Mouse (Mus musculus): Measurements from ENCODE around the gene Panx2.

The Panx2 gene

DNA sequence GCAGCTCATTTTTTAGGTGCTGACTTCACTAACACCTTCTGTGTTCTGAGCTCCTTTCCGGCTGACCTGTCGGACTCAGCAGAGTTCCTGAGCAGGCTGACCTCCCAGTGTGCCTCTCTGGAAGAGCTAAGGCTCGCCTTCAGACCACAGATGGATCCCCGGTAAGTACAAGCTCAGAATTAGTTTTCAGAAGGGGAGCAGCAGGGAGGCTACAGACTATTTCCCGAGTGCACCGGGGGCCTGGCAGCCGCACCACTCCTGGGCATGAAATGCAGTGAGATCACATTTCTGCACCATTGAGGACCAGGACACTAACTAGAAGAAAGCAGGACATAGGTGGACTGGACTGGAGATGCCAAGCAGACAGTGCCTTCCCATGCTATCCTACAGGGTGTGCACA, 39.1 kb downstream of the Panx2 start:
- Histone ChIP-seq H3K4me3 (replicated peaks; ENCODE audit: low read length) (no peak overlapping the region), H3K36me3 (ENCODE audit: insufficient read depth, low read length) (peaks cover 99% of the 10 kb centered on the region), H3K9me3 (ENCODE audit: low read length) (no peaks in the 10 kb centered on the region), H3K4me1 (replicated peaks; ENCODE audit: low read depth, low read length) (peaks cover 3% of the 10 kb centered on the region), H3K27me3 (ENCODE audit: insufficient read depth, low read length) (no peaks in the 10 kb centered on the region)
- no peak for TF ChIP-seq CTCF (conservative IDR thresholded peaks at IDR 0.05; ENCODE audit: low read length)
- TF ChIP-seq NANOG (IDR thresholded peaks at IDR 0.05; ENCODE audit: borderline replicate concordance, low read length), result no peak
- TF ChIP-seq POU5F1 (IDR thresholded peaks at IDR 0.05; ENCODE audit: borderline replicate concordance, low read length), result no peak

DNA sequence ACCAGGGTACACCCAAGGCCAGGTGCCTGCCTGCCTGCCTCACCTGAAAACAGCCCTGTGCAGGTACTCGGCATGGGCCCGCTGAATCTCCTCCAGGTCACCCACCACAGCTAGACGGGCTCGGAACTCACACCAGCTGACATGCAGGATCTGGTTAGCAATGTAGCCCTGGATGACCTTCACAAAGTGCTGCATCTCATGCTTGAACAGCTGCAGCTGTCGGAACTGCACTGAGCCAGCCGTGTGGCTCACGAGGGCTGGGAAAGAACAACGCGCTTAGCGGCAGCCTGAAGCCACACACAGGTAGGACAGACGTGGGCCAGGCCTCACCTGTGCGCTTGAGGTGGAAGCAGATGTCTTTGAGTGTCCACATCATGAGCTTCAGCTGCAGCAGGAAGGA, 41.3 kb downstream of the Panx2 start:
- Histone ChIP-seq H3K4me3 (replicated peaks; ENCODE audit: low read length) (no peak overlapping the region), H3K27me3 (ENCODE audit: insufficient read depth, low read length) (no peaks in the 10 kb centered on the region), H3K9me3 (ENCODE audit: low read length) (no peaks in the 10 kb centered on the region), H3K36me3 (ENCODE audit: insufficient read depth, low read length) (peaks cover 99% of the 10 kb centered on the region), H3K4me1 (replicated peaks; ENCODE audit: low read depth, low read length) (peaks cover 3% of the 10 kb centered on the region)
- no peak for TF ChIP-seq CTCF (conservative IDR thresholded peaks at IDR 0.05; ENCODE audit: low read length)

DNA sequence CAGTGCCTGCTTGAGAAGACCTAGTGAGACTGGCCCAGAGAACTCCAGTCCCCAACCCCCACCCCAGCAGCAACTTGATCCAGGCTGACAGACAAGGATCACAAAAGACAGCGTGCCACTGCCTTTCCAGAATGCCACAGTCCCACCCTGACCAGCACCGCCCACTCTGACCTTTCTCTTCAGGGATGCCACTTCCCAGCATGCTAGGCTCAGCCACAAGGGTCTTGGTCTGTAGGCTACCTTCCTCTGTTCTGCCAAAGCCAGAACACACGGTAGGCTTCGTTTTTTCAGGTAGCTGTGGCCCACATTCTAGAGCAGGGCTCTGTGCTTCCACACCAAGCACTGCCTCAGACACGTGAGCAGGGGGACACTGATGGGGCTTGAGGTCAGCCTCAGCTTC, 43.1 kb downstream of the Panx2 start:
- H3K9me3 ChIP-seq (ENCODE audit: low read length), result no peaks in the 10 kb centered on the region
- H3K4me3 ChIP-seq (replicated peaks; ENCODE audit: low read length), result no peak overlapping the region
- peaks cover 100% of the 10 kb centered on the region for H3K36me3 ChIP-seq (ENCODE audit: insufficient read depth, low read length)
- H3K4me1 ChIP-seq (replicated peaks; ENCODE audit: low read depth, low read length), result peaks cover 3% of the 10 kb centered on the region
- TF ChIP-seq CTCF (conservative IDR thresholded peaks at IDR 0.05; ENCODE audit: low read length) (no peak), POU5F1 (IDR thresholded peaks at IDR 0.05; ENCODE audit: borderline replicate concordance, low read length) (no peak), NANOG (IDR thresholded peaks at IDR 0.05; ENCODE audit: borderline replicate concordance, low read length) (no peak)
- H3K27me3 ChIP-seq (ENCODE audit: insufficient read depth, low read length), result no peaks in the 10 kb centered on the region

DNA sequence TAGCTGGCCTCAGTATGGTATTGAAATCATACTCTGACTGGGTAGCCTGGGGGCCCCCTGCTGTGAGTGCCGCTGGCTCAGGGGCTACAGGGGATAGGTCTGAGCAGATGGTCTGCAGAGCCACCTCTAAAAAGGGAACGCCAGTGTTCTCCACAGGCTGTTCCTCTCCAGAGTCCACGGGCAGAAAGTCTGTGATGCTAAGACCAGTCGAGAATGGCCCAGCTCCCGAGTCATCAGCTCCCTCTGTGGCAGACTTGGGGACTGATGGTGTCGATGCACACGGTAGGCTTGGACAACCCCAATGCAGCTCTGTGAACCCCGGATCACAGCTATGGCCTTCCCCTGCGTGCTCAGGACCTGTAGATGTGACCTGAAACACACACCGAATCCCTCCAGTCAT, 44.4 kb downstream of the Panx2 start:
- H3K4me3 ChIP-seq (replicated peaks; ENCODE audit: low read length), result no peak overlapping the region
- peaks cover 100% of the 10 kb centered on the region for H3K36me3 ChIP-seq (ENCODE audit: insufficient read depth, low read length)
- H3K9me3 ChIP-seq (ENCODE audit: low read length), result no peaks in the 10 kb centered on the region
- H3K4me1 ChIP-seq (replicated peaks; ENCODE audit: low read depth, low read length), result peaks cover 3% of the 10 kb centered on the region
- H3K27me3 ChIP-seq (ENCODE audit: insufficient read depth, low read length), result no peaks in the 10 kb centered on the region
- TF ChIP-seq CTCF (conservative IDR thresholded peaks at IDR 0.05; ENCODE audit: low read length) (no peak), NANOG (IDR thresholded peaks at IDR 0.05; ENCODE audit: borderline replicate concordance, low read length) (no peak)

DNA sequence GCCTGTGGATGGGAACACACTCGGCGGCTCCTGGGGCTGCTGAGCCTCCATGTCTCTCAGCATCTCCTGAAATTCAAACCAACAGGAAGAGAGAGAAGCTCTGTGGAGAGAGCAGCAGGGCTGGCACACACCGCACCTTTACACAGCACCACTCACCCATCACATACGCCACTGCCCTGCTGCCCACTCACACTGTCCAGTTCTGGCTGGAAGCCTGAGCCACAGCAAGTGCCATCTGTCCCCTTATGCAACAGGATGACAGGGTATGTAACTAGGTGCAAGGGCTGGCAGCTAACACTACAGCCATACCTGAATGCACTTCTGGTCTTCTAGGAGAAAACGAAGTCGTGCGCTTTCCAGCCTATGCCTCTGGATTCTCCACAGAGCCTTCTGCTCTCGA, 44.9 kb downstream of the Panx2 start:
- no peaks in the 10 kb centered on the region for H3K27me3 ChIP-seq (ENCODE audit: insufficient read depth, low read length)
- H3K4me3 ChIP-seq (replicated peaks; ENCODE audit: low read length), result no peak overlapping the region
- peaks cover 3% of the 10 kb centered on the region for H3K4me1 ChIP-seq (replicated peaks; ENCODE audit: low read depth, low read length)
- H3K36me3 ChIP-seq (ENCODE audit: insufficient read depth, low read length), result peaks cover 100% of the 10 kb centered on the region
- H3K9me3 ChIP-seq (ENCODE audit: low read length), result no peaks in the 10 kb centered on the region
- TF ChIP-seq CTCF (conservative IDR thresholded peaks at IDR 0.05; ENCODE audit: low read length), result no peak
- no peak for TF ChIP-seq NANOG (IDR thresholded peaks at IDR 0.05; ENCODE audit: borderline replicate concordance, low read length)
- TF ChIP-seq POU5F1 (IDR thresholded peaks at IDR 0.05; ENCODE audit: borderline replicate concordance, low read length), result no peak

DNA sequence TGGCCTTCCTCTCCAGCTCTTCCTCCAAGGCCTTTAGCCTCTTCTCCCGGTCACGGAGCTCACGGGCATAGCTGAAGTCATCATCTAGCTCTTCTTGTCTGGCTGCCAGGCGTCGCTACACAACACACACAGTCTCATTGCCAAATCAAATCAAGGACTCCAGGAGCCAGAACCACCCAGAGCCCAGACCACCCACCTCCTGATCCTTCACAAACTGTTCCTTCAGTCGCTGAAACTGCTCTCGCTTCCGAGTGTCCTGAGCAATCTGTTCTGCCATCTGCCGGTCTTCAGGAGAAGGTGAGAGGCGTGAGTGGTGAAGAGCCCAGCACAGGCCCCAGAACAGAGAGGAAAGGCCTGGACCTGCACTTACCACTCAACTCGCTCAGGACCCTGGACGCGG, 46.5 kb downstream of the Panx2 start:
- Histone ChIP-seq H3K4me1 (replicated peaks; ENCODE audit: low read depth, low read length) (peaks cover 17% of the 10 kb centered on the region), H3K9me3 (ENCODE audit: low read length) (no peaks in the 10 kb centered on the region), H3K27me3 (ENCODE audit: insufficient read depth, low read length) (no peaks in the 10 kb centered on the region), H3K36me3 (ENCODE audit: insufficient read depth, low read length) (peaks cover 100% of the 10 kb centered on the region), H3K4me3 (replicated peaks; ENCODE audit: low read length) (no peak overlapping the region)
- no peak for TF ChIP-seq CTCF (conservative IDR thresholded peaks at IDR 0.05; ENCODE audit: low read length)
- no peak for TF ChIP-seq NANOG (IDR thresholded peaks at IDR 0.05; ENCODE audit: borderline replicate concordance, low read length)
- TF ChIP-seq POU5F1 (IDR thresholded peaks at IDR 0.05; ENCODE audit: borderline replicate concordance, low read length), result no peak

DNA sequence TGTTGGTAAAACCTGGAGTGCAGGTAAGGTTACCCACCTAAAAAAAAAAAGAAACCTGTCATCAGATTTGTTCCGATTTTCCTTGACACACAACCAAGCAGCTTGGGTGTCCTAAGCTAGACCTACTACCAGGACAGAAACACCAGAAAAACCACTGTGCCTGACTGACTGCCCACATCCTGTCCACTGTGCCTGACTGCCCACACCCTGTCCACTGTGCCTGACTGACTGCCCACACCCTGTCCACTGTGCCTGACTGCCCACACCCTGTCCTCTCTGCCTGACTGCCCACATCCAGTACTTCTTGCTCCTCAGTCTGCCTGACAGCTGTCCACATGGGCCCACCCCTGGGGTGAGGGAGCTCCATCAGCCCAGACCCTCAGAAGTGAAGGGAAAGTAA, 47.4 kb downstream of the Panx2 start:
- TF ChIP-seq POU5F1 (IDR thresholded peaks at IDR 0.05; ENCODE audit: borderline replicate concordance, low read length) (no peak), NANOG (IDR thresholded peaks at IDR 0.05; ENCODE audit: borderline replicate concordance, low read length) (no peak), CTCF (conservative IDR thresholded peaks at IDR 0.05; ENCODE audit: low read length) (no peak)
- no peaks in the 10 kb centered on the region for H3K9me3 ChIP-seq (ENCODE audit: low read length)
- no peaks in the 10 kb centered on the region for H3K27me3 ChIP-seq (ENCODE audit: insufficient read depth, low read length)
- H3K4me3 ChIP-seq (replicated peaks; ENCODE audit: low read length), result no peak overlapping the region
- H3K36me3 ChIP-seq (ENCODE audit: insufficient read depth, low read length), result peaks cover 100% of the 10 kb centered on the region
- H3K4me1 ChIP-seq (replicated peaks; ENCODE audit: low read depth, low read length), result peaks cover 17% of the 10 kb centered on the region

DNA sequence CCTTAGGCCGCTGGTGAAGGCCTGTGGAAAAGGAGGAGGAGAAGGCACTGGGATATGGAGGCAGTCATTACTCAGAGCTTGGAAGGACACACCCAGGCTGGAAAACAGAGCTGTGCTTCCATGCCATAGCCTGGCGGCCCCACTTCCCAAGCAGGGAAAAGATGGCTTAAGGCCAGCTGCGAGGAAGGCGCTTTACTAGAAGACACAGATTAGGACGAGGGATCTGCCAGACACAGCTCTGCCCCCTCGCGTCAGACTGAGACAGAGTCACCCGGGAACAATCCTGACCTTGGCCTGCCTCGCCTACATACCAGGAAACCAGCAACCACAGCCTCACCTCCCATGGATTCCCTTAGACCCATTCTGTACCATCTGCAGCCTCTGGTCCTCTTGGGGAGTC, 50.6 kb downstream of the Panx2 start:
- H3K9me3 ChIP-seq (ENCODE audit: low read length), result no peaks in the 10 kb centered on the region
- H3K4me1 ChIP-seq (replicated peaks; ENCODE audit: low read depth, low read length), result peaks cover 13% of the 10 kb centered on the region
- H3K4me3 ChIP-seq (replicated peaks; ENCODE audit: low read length), result no peak overlapping the region
- no peaks in the 10 kb centered on the region for H3K27me3 ChIP-seq (ENCODE audit: insufficient read depth, low read length)
- H3K36me3 ChIP-seq (ENCODE audit: insufficient read depth, low read length), result peaks cover 98% of the 10 kb centered on the region
- no peak; the same call in 1 of the 2 replicates for TF ChIP-seq CTCF (conservative IDR thresholded peaks at IDR 0.05; ENCODE audit: low read length)
- no peak for TF ChIP-seq POU5F1 (IDR thresholded peaks at IDR 0.05; ENCODE audit: borderline replicate concordance, low read length)
- TF ChIP-seq NANOG (IDR thresholded peaks at IDR 0.05; ENCODE audit: borderline replicate concordance, low read length), result no peak

DNA sequence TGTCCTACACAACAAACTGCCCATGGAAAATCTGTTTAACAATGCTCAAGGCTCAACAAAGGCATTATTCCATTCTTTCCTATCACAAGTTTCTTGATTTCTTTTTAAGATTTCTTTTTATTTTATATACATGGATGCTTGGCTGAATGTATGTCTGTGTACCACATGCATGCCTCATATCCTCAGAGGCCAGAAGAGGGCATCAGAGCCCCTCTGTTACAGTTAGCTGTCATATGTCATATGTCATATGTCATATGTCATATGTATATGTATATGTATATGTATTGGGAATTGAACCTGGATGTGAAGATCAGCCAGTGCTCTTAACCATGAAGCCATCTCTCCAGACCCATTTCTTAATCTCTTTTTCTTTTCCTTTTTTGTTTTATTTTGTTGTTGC, 58.5 kb downstream of the Panx2 start:
- peaks cover 84% of the 10 kb centered on the region for H3K36me3 ChIP-seq (ENCODE audit: insufficient read depth, low read length)
- H3K4me3 ChIP-seq (replicated peaks; ENCODE audit: low read length), result no peak overlapping the region
- TF ChIP-seq NANOG (IDR thresholded peaks at IDR 0.05; ENCODE audit: borderline replicate concordance, low read length), result no peak
- no peak for TF ChIP-seq POU5F1 (IDR thresholded peaks at IDR 0.05; ENCODE audit: borderline replicate concordance, low read length)
- TF ChIP-seq CTCF (conservative IDR thresholded peaks at IDR 0.05; ENCODE audit: low read length), result no peak
- H3K4me1 ChIP-seq (replicated peaks; ENCODE audit: low read depth, low read length), result peaks cover 33% of the 10 kb centered on the region
- no peaks in the 10 kb centered on the region for H3K9me3 ChIP-seq (ENCODE audit: low read length)
- H3K27me3 ChIP-seq (ENCODE audit: insufficient read depth, low read length), result no peaks in the 10 kb centered on the region
